Mouse (Mus musculus): ENCODE data around the gene Hemk1. TPM values are rescaled to one million over a fixed set of nuclear protein-coding genes. Genes with fewer than 3 reads are reported as not detected.

Gene Hemk1
- polyA plus RNA-seq, 1 experiment: not detected

- 22% methylated on average over 3 of the region's 3 CpGs for WGBS
- TF ChIP-seq CTCF (IDR thresholded peaks at IDR 0.05; ENCODE audit: insufficient read depth, low read depth, low read length): no peak
- TF ChIP-seq POLR2A (IDR thresholded peaks at IDR 0.05; ENCODE audit: insufficient read depth, low read depth, low read length): no peak
- H3K27ac ChIP-seq (ENCODE audit: insufficient read depth, low read depth, low read length): no peak overlapping the region
These were observed 53.1 kb downstream of the Hemk1 start for GRCm38 (mm10) chr9:107285009-107285408.

DNA sequence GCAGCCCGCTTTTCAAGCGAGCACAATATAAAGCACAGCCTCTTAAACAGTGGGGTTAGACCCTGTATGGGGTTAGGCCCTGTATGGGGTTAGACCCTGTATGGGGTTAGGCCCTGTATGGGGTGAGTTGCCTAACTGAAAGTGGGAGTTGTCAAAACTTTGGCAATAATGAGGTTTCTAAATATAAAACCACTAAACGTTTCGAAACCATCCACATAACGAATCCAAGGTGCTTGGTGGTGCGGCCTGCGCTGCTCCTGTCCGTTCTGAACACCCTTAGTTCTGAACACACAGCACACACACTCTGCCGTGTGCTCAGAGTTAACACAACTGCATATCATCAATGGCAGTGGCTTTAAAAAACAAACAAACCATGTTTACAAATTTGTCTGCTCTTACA, 55.2 kb downstream of the Hemk1 start:
- Histone ChIP-seq H3K4me3 (ENCODE audit: insufficient read depth, low read depth, low read length) (no peak overlapping the region), H3K27ac (ENCODE audit: insufficient read depth, low read depth, low read length) (no peak overlapping the region), H3K4me1 (ENCODE audit: control insufficient read depth, insufficient read depth, low read length) (peaks cover 24% of the 10 kb centered on the region)
- WGBS: 87% methylated on average over 9 of the region's 9 CpGs
- TF ChIP-seq CTCF (IDR thresholded peaks at IDR 0.05; ENCODE audit: insufficient read depth, low read depth, low read length): no peak
- TF ChIP-seq POLR2A (IDR thresholded peaks at IDR 0.05; ENCODE audit: insufficient read depth, low read depth, low read length): no peak

More at GRCm38 (mm10) chr9:107285009-107285408, 53.1 kb downstream of the Hemk1 start:
- no peak overlapping the region for H3K4me3 ChIP-seq (ENCODE audit: insufficient read depth, low read depth, low read length)
- H3K4me1 ChIP-seq (ENCODE audit: control insufficient read depth, insufficient read depth, low read length): peaks cover 15% of the 10 kb centered on the region

DNA sequence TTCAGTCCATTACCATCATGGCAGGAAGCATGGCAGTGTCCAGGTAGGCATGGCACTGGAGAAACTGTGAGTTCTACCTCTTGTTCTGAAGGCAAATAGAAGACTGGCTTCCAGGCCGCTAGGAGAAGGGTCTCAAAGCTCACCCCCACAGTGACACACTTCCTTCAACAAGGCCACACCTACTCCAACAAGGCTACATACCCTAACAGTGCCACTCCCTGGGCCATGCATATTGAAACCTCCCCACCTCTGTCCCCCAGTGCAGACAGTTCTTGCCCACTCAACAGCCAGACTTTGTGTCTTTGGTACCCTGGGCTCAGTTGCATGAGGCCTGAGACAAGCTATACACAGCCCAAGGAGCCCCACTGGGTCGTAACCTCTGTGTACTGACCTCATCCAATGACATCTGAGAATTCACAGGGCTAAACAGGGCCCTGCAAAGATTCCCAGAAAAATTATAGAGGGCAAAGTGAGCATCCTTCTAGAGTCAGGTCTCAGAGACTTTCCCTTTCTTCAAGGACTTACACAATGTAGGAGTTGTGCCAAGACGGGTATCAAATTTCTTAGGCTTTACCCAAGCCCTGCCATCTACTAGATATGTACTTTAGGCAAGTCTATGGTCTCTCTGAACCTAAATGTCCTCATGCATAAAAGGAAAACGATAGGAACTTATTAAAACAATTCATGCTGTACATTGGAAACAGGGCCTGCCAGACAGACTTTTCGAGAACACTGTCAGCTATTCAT, 56.7 kb downstream of the Hemk1 start:
- TF ChIP-seq CTCF (IDR thresholded peaks at IDR 0.05; ENCODE audit: insufficient read depth, low read depth, low read length) (no peak), POLR2A (IDR thresholded peaks at IDR 0.05; ENCODE audit: insufficient read depth, low read depth, low read length) (no peak)
- Histone ChIP-seq H3K27ac (ENCODE audit: insufficient read depth, low read depth, low read length) (no peak overlapping the region), H3K4me1 (ENCODE audit: control insufficient read depth, insufficient read depth, low read length) (peaks cover 29% of the 10 kb centered on the region), H3K4me3 (ENCODE audit: insufficient read depth, low read depth, low read length) (no peak overlapping the region)
- WGBS: 96% methylated on average over 5 of the region's 5 CpGs

- Histone ChIP-seq H3K4me1 (ENCODE audit: control insufficient read depth, insufficient read depth, low read length) (peaks cover 37% of the 10 kb centered on the region), H3K4me3 (ENCODE audit: insufficient read depth, low read depth, low read length) (no peak overlapping the region), H3K27ac (ENCODE audit: insufficient read depth, low read depth, low read length) (no peak overlapping the region)
- TF ChIP-seq CTCF (IDR thresholded peaks at IDR 0.05; ENCODE audit: insufficient read depth, low read depth, low read length): no peak
- no peak for TF ChIP-seq POLR2A (IDR thresholded peaks at IDR 0.05; ENCODE audit: insufficient read depth, low read depth, low read length)
- WGBS: 72% methylated on average over 13 of the region's 13 CpGs
These were observed 57.7 kb downstream of the Hemk1 start for GRCm38 (mm10) chr9:107280322-107281027.

DNA sequence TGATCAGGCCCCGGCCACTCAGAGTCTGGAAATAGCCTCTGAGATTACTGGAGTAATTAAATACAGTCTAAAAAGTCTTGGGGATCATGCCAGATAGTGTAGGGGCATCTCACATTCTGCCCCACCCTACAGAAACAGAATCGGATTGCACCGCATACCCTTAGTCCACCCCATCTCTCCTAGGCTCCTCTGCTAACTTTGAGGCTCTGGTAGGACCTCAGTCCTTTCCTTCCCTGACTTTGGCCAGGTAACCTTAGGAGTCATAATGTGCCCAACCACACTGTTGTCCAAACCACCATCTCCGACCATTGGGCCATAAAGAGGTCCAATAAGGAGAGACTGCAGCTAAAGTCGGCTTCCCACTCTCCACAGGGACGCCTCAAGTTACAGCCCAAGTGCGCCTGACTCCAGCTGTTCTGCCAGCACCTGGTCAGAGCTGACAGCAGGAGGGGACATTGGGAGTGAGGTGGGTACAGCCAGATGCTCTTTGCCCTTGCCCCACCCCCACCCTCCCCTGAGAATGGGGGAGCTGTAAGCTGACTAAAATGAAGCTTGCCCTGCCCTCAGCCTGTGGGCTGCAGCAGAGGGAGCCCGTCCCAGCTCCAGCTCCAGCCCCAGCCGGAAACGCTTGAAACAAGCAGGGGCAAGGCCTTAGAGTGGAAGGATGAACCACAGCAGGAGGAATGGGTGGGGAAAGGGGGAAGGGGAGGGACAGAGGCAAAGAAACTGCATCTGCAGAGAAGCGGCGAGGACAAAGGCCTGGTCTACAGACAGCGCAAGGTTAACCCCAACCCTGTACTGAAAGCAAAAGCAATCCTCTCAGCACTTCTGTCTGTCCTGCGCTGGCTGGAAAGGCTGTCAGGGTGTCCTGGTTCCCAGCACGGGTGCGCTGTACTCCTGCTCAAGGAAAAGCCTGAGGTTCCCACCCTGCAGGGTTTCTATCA, 58.5 kb downstream of the Hemk1 start:
- WGBS: 51% methylated on average over 16 of the region's 16 CpGs
- Histone ChIP-seq H3K4me1 (ENCODE audit: control insufficient read depth, insufficient read depth, low read length) (peaks cover 39% of the 10 kb centered on the region), H3K4me3 (ENCODE audit: insufficient read depth, low read depth, low read length) (no peak overlapping the region), H3K27ac (ENCODE audit: insufficient read depth, low read depth, low read length) (no peak overlapping the region)
- TF ChIP-seq POLR2A (IDR thresholded peaks at IDR 0.05; ENCODE audit: insufficient read depth, low read depth, low read length) (no peak), CTCF (IDR thresholded peaks at IDR 0.05; ENCODE audit: insufficient read depth, low read depth, low read length) (no peak)

DNA sequence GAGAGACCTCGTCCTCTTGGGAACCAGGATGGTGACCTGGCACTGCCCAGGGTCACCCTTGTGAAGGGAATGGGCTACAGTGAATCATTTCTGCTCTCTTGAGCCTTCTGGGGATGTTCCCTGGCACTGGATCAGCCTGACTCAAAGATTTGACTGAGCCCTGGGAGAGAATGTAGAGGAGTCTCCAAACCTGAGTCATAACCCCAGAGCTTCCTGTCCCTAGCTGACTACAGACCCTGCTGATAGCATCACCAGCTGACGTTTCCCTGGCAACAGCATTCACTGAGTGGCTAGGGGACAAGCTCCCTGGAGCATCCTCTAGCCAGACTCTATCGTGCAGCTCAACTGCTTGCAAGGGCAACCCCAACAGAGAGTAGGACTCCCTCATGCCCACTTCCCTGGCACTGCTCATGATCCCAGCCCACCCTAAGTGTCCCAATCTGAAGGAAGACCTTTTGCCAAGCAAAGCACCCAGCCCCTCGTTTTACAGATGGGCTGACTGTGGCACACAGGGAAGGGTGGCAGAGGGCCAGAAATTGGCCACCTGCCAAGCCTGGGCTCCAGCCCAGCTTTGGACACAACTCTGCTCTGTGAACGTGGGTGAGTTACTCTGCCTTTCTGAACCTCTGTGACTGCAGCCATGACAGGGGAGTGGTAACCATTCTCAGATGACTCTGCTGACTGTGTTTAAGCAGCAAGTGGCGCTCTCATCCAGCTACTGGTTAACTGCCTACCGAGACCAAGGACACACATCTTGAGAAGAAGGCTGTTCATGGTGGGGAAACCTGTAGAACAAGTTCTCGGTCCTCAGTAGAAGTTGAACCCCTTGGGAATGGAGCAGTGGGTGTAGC, 59.4 kb downstream of the Hemk1 start:
- WGBS: 33% methylated on average over 8 of the region's 8 CpGs

GRCm38 (mm10) chr9:107278126-107278525, 60.0 kb downstream of the Hemk1 start:
- H3K27ac ChIP-seq (ENCODE audit: insufficient read depth, low read depth, low read length): peak overlapping the region; percentile 79
- H3K4me3 ChIP-seq (ENCODE audit: insufficient read depth, low read depth, low read length): peak overlapping the region; percentile 13
- peaks cover 45% of the 10 kb centered on the region for H3K4me1 ChIP-seq (ENCODE audit: control insufficient read depth, insufficient read depth, low read length)
- WGBS: 32% methylated on average over 4 of the region's 4 CpGs
- TF ChIP-seq CTCF (IDR thresholded peaks at IDR 0.05; ENCODE audit: insufficient read depth, low read depth, low read length) (peak; percentile 37; the same call in 1 of the 2 replicates), POLR2A (IDR thresholded peaks at IDR 0.05; ENCODE audit: insufficient read depth, low read depth, low read length) (no peak)

More for the DNA sequence above, 59.4 kb downstream of the Hemk1 start:
- no peak for TF ChIP-seq POLR2A (IDR thresholded peaks at IDR 0.05; ENCODE audit: insufficient read depth, low read depth, low read length)
- no peak; the same call in 1 of the 2 replicates for TF ChIP-seq CTCF (IDR thresholded peaks at IDR 0.05; ENCODE audit: insufficient read depth, low read depth, low read length)
- Histone ChIP-seq H3K4me3 (ENCODE audit: insufficient read depth, low read depth, low read length) (peak overlapping the region; percentile 13), H3K27ac (ENCODE audit: insufficient read depth, low read depth, low read length) (peak overlapping the region; percentile 79), H3K4me1 (ENCODE audit: control insufficient read depth, insufficient read depth, low read length) (peaks cover 43% of the 10 kb centered on the region)

GRCm38 (mm10) chr9:107277603-107278002, 60.5 kb downstream of the Hemk1 start:
- Histone ChIP-seq H3K4me3 (ENCODE audit: insufficient read depth, low read depth, low read length) (no peak overlapping the region), H3K4me1 (ENCODE audit: control insufficient read depth, insufficient read depth, low read length) (peaks cover 46% of the 10 kb centered on the region), H3K27ac (ENCODE audit: insufficient read depth, low read depth, low read length) (no peak overlapping the region)
- TF ChIP-seq POLR2A (IDR thresholded peaks at IDR 0.05; ENCODE audit: insufficient read depth, low read depth, low read length) (no peak), CTCF (IDR thresholded peaks at IDR 0.05; ENCODE audit: insufficient read depth, low read depth, low read length) (no peak)
- WGBS: 85% methylated on average over 7 of the region's 7 CpGs

Other genes starting within 250 kb of the Hemk1 start
- 452 TPM in 1 of 2 replicates, not detected in the other for gene Dock3, start 106.4 kb downstream of the Hemk1 start, polyA plus RNA-seq (2012; ENCODE audit: insufficient read depth, insufficient read length, low replicate concordance, missing spikeins)
- not detected in 2 replicates for gene Mapkapk3, start 48.5 kb downstream of the Hemk1 start, polyA plus RNA-seq (2012; ENCODE audit: insufficient read depth, insufficient read length, low replicate concordance, missing spikeins)
- not detected in 2 replicates for gene Cish, start 42.3 kb downstream of the Hemk1 start, polyA plus RNA-seq (2012; ENCODE audit: insufficient read depth, insufficient read length, low replicate concordance, missing spikeins)
- gene 6430571L13Rik, start 2.3 kb upstream of the Hemk1 start, polyA plus RNA-seq (2012; ENCODE audit: insufficient read depth, insufficient read length, low replicate concordance, missing spikeins): not detected in 2 replicates
- gene Cacna2d2, start 61.3 kb upstream of the Hemk1 start, polyA plus RNA-seq (2012; ENCODE audit: insufficient read depth, insufficient read length, low replicate concordance, missing spikeins): not detected in 2 replicates
- not detected in 2 replicates for gene Tmem115, start 195.6 kb upstream of the Hemk1 start, polyA plus RNA-seq (2012; ENCODE audit: insufficient read depth, insufficient read length, low replicate concordance, missing spikeins)
- not detected in 2 replicates for gene Cyb561d2, start 203.8 kb upstream of the Hemk1 start, polyA plus RNA-seq (2012; ENCODE audit: insufficient read depth, insufficient read length, low replicate concordance, missing spikeins)
- not detected in 2 replicates for gene Nprl2, start 203.9 kb upstream of the Hemk1 start, polyA plus RNA-seq (2012; ENCODE audit: insufficient read depth, insufficient read length, low replicate concordance, missing spikeins)
- not detected in 2 replicates for gene Zmynd10, start 208.9 kb upstream of the Hemk1 start, polyA plus RNA-seq (2012; ENCODE audit: insufficient read depth, insufficient read length, low replicate concordance, missing spikeins)
- not detected in 2 replicates for gene Rassf1, start 213.2 kb upstream of the Hemk1 start, polyA plus RNA-seq (2012; ENCODE audit: insufficient read depth, insufficient read length, low replicate concordance, missing spikeins)
- gene Tusc2, start 224.9 kb upstream of the Hemk1 start, polyA plus RNA-seq (2012; ENCODE audit: insufficient read depth, insufficient read length, low replicate concordance, missing spikeins): not detected in 2 replicates
- gene Hyal2, start 229.6 kb upstream of the Hemk1 start, polyA plus RNA-seq (2012; ENCODE audit: insufficient read depth, insufficient read length, low replicate concordance, missing spikeins): not detected in 2 replicates
- gene Hyal1, start 238.6 kb upstream of the Hemk1 start, polyA plus RNA-seq (2012; ENCODE audit: insufficient read depth, insufficient read length, low replicate concordance, missing spikeins): not detected in 2 replicates
- gene Naa80, start 240.5 kb upstream of the Hemk1 start, polyA plus RNA-seq (2012; ENCODE audit: insufficient read depth, insufficient read length, low replicate concordance, missing spikeins): not detected in 2 replicates
- gene Hyal3, start 242.5 kb upstream of the Hemk1 start, polyA plus RNA-seq (2012; ENCODE audit: insufficient read depth, insufficient read length, low replicate concordance, missing spikeins): not detected in 2 replicates
- not detected in 2 replicates for gene Ifrd2, start 249.3 kb upstream of the Hemk1 start, polyA plus RNA-seq (2012; ENCODE audit: insufficient read depth, insufficient read length, low replicate concordance, missing spikeins)